Mouse (Mus musculus) MEL (cell line): Measurements from ENCODE around the gene F8. TPM values are rescaled to one million over a fixed set of nuclear protein-coding genes. Genes with fewer than 3 reads are reported as not detected.
"Not testable (repeated sequence)": the region's sequence is repeated elsewhere in the genome, so short reads cannot be mapped to it uniquely, and the experiment has no call there.

Experiments
- DNase-seq: peaks from one replicate; pipeline ENCODE4 v3.0.0; 2011; ENCODE audit warnings: low read depth, low spot score
- H3K27ac ChIP-seq: 2 replicates; pipeline ENCODE4 v1.5.1; 2012; ENCODE audit warnings: low read depth, mild to moderate bottlenecking, control low read depth, low read length, moderate library complexity; ENCODE audit not compliant: control insufficient read depth
- H3K27me3 ChIP-seq, 2 experiments: fragments of 150-350 bp in 1 of 2; sonication (generic) in 1 of 2; 2 replicates each; pipeline ENCODE4 v1.6.1; 2012; ENCODE audit warnings: low read length in 2 of 2, mild to moderate bottlenecking in 2 of 2, improper control_type of control experiment in 1 of 2, moderate library complexity in 1 of 2; ENCODE audit not compliant: insufficient read depth in 2 of 2, control insufficient read depth in 1 of 2
- H3K36me3 ChIP-seq, 2 experiments: 2 replicates each; pipeline ENCODE4 v1.6.1; 2012 to 2014; ENCODE audit warnings: low read length in 2 of 2, improper control_type of control experiment in 1 of 2, inconsistent platforms in 1 of 2, mild to moderate bottlenecking in 1 of 2; ENCODE audit not compliant: insufficient read depth in 2 of 2, control insufficient read depth in 1 of 2
- H3K4me1 ChIP-seq, 2 experiments: fragments of 150-350 bp in 1 of 2; sonication (generic) in 1 of 2; 2 replicates each; pipeline ENCODE4 v1.6.1; 2012; ENCODE audit warnings: low read length in 2 of 2, improper control_type of control experiment in 1 of 2, mild to moderate bottlenecking in 1 of 2; ENCODE audit not compliant: insufficient read depth in 2 of 2, control insufficient read depth in 1 of 2
- H3K4me3 ChIP-seq, 2 experiments: fragments of 150-350 bp in 1 of 2; sonication (generic) in 1 of 2; 2 replicates each; pipeline ENCODE4 v1.5.1; 2012; ENCODE audit warnings: low read depth in 2 of 2, low read length in 2 of 2, mild to moderate bottlenecking in 2 of 2, moderate library complexity in 2 of 2, control low read depth in 1 of 2, improper control_type of control experiment in 1 of 2; ENCODE audit not compliant: control insufficient read depth in 1 of 2, insufficient read depth in 1 of 2
- H3K79me2 ChIP-seq: 2 replicates; pipeline ENCODE4 v1.6.1; 2012; ENCODE audit warnings: mild to moderate bottlenecking, low read length, moderate library complexity; ENCODE audit not compliant: control insufficient read depth, poor library complexity, insufficient read depth
- H3K9ac ChIP-seq: 2 replicates; pipeline ENCODE4 v1.6.1; 2012; ENCODE audit warnings: low read depth, mild to moderate bottlenecking, control low read depth, low read length, moderate library complexity; ENCODE audit not compliant: control insufficient read depth, poor library complexity, severe bottlenecking
- H3K9me3 ChIP-seq: fragments of 150-350 bp; sonication (generic); replicated peaks from 2 replicates; pipeline ENCODE4 v1.6.1; 2012; ENCODE audit warnings: mild to moderate bottlenecking, low read length, improper control_type of control experiment, moderate library complexity; ENCODE audit not compliant: insufficient read depth
- BHLHE40 ChIP-seq: IDR thresholded peaks from 2 replicates; pipeline ENCODE4 v1.6.1; 2012; ENCODE audit warnings: low read depth, mild to moderate bottlenecking, inconsistent platforms, low read length, improper control_type of control experiment, borderline replicate concordance
- CHD1 ChIP-seq: IDR thresholded peaks from 2 replicates; pipeline ENCODE4 v1.6.1; 2012; ENCODE audit warnings: low read depth, mild to moderate bottlenecking, inconsistent platforms, low read length, improper control_type of control experiment
- CTCF ChIP-seq, 3 experiments: IDR thresholded peaks in 2 of 3; conservative IDR thresholded peaks in 1 of 3; 2 replicates each; pipeline ENCODE4 v1.5.1; 2011 to 2012; ENCODE audit warnings: low read length in 3 of 3, low read depth in 2 of 3, mild to moderate bottlenecking in 2 of 3, improper control_type of control experiment in 1 of 3, inconsistent platforms in 1 of 3, mixed read lengths in 1 of 3, moderate library complexity in 1 of 3; ENCODE audit not compliant: control insufficient read depth in 1 of 3, insufficient read depth in 1 of 3, poor library complexity in 1 of 3, severe bottlenecking in 1 of 3
- GABPA ChIP-seq: IDR thresholded peaks from 2 replicates; pipeline ENCODE4 v1.6.1; 2012; ENCODE audit warnings: low read depth, mild to moderate bottlenecking, inconsistent platforms, low read length, improper control_type of control experiment, moderate library complexity
- GATA1 ChIP-seq: IDR thresholded peaks from 2 replicates; pipeline ENCODE4 v1.6.1; 2011; ENCODE audit warnings: low read depth, low read length, improper control_type of control experiment
- JUND ChIP-seq: IDR thresholded peaks from 2 replicates; pipeline ENCODE4 v1.6.1; 2011; ENCODE audit warnings: low read depth, mild to moderate bottlenecking, improper control_type of control experiment, low read length
- MAZ ChIP-seq: IDR thresholded peaks from 2 replicates; pipeline ENCODE4 v1.6.1; 2012; ENCODE audit warnings: low read depth, mild to moderate bottlenecking, inconsistent platforms, low read length, improper control_type of control experiment
- MYB ChIP-seq: IDR thresholded peaks from 2 replicates; pipeline ENCODE4 v1.6.1; 2011; ENCODE audit warnings: mild to moderate bottlenecking, low read depth, low read length, improper control_type of control experiment
- MYC ChIP-seq: IDR thresholded peaks from 2 replicates; pipeline ENCODE4 v1.6.1; 2011; ENCODE audit warnings: low read depth, mild to moderate bottlenecking, low read length, improper control_type of control experiment, moderate library complexity
- NRF1 ChIP-seq: IDR thresholded peaks from 2 replicates; pipeline ENCODE4 v1.6.1; 2014; ENCODE audit warnings: low read depth, mild to moderate bottlenecking, inconsistent platforms, low read length, improper control_type of control experiment, moderate library complexity; ENCODE audit not compliant: poor library complexity, insufficient read depth, severe bottlenecking
- POLR2A ChIP-seq, 2 experiments: IDR thresholded peaks; 2 replicates each; pipeline ENCODE4 v1.6.1; 2011 to 2012; ENCODE audit warnings: low read length in 2 of 2, mild to moderate bottlenecking in 2 of 2, control low read depth in 1 of 2, improper control_type of control experiment in 1 of 2, low read depth in 1 of 2, moderate library complexity in 1 of 2; ENCODE audit not compliant: control insufficient read depth in 1 of 2, insufficient read depth in 1 of 2, poor library complexity in 1 of 2
- SIN3A ChIP-seq: IDR thresholded peaks from 2 replicates; pipeline ENCODE4 v1.6.1; 2012; ENCODE audit warnings: low read length, improper control_type of control experiment, inconsistent platforms
- SMC3 ChIP-seq: IDR thresholded peaks from 2 replicates; pipeline ENCODE4 v1.6.1; 2011; ENCODE audit warnings: low read depth, low read length, improper control_type of control experiment
- TAL1 ChIP-seq: IDR thresholded peaks from 2 replicates; pipeline ENCODE4 v1.6.1; 2012; ENCODE audit warnings: mild to moderate bottlenecking, inconsistent platforms, low read length, moderate library complexity, mixed read lengths
- TBP ChIP-seq: IDR thresholded peaks from 2 replicates; pipeline ENCODE4 v1.8.0; 2011; ENCODE audit warnings: low read depth, low read length, improper control_type of control experiment
- UBTF ChIP-seq: IDR thresholded peaks from 2 replicates; pipeline ENCODE4 v1.6.1; 2012; ENCODE audit warnings: low read depth, mild to moderate bottlenecking, inconsistent platforms, low read length, improper control_type of control experiment, moderate library complexity, borderline replicate concordance; ENCODE audit not compliant: insufficient read depth
- USF1 ChIP-seq: IDR thresholded peaks from 2 replicates; pipeline ENCODE4 v1.6.1; 2014; ENCODE audit warnings: low read depth, mild to moderate bottlenecking, inconsistent platforms, low read length, improper control_type of control experiment, moderate library complexity
- USF2 ChIP-seq, 2 experiments: IDR thresholded peaks; 2 replicates each; pipeline ENCODE4 v1.6.1; 2011 to 2012; ENCODE audit warnings: improper control_type of control experiment in 2 of 2, low read length in 2 of 2, borderline replicate concordance in 1 of 2, inconsistent platforms in 1 of 2, low read depth in 1 of 2, mild to moderate bottlenecking in 1 of 2; ENCODE audit not compliant: insufficient read depth in 1 of 2
- ZNF384 ChIP-seq: IDR thresholded peaks from 2 replicates; pipeline ENCODE4 v1.6.1; 2012; ENCODE audit warnings: low read depth, mild to moderate bottlenecking, inconsistent platforms, low read length, improper control_type of control experiment
- polyA plus RNA-seq, 2 experiments: library from polyadenylated mRNA; stranded (reverse) in 1 of 2; unstranded in 1 of 2; fragments of >175 nt in 1 of 2; fragments of >200 nt in 1 of 2; gene quantifications; 2 replicates each; pipeline versions ENCODE4 v1.2.1 to v1.2.4; 2012; ENCODE audit warnings: low replicate concordance in 2 of 2, low read depth in 1 of 2; ENCODE audit not compliant: insufficient read length in 2 of 2, insufficient read depth in 1 of 2, missing spikeins in 1 of 2
- total RNA-seq: library from RNA; depleted of rRNA; stranded (reverse); fragments of 300-350 nt; gene quantifications from 2 replicates; pipeline ENCODE4 v1.2.3, GENCODE M21; 2012

The F8 gene
- total and polyA plus RNA-seq, 3 experiments = 0.65 to 0.67 TPM; not detected in 1

DNA sequence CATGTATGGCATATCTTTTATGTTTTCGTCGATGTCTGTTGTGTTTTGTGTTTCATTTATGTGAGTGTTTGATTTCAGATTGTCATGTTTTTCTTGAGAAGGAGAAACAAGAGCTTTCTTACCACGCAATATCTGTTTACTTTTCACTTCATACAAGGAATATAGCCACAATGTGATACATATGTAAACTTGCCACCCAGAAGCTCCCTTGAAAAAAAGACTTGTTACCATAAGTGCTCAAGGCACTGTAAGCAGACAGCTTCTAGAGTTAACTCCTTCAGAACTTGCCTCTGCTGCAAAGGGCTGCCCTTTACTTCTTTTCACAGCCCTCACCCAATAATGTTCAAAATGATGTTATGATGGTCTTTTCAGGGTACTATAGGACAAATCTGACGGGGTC lies 234.0 kb downstream of the F8 start:
- no peak for TF ChIP-seq JUND
- no peak for TF ChIP-seq TAL1
- no peak for TF ChIP-seq POLR2A (IDR thresholded peaks at IDR 0.05; ENCODE audit: control insufficient read depth in 1 of 2, insufficient read depth in 1 of 2, low read depth in 1 of 2, low read length in 2 of 2, poor library complexity in 1 of 2)
- TF ChIP-seq CTCF (IDR thresholded peaks at IDR 0.05 in 2 of 3, conservative IDR thresholded peaks at IDR 0.05 in 1 of 3; ENCODE audit: control insufficient read depth in 1 of 3, insufficient read depth in 1 of 3, low read depth in 2 of 3, low read length in 3 of 3, poor library complexity in 1 of 3, severe bottlenecking in 1 of 3) = no peak
- no peak for TF ChIP-seq CHD1
- TF ChIP-seq SIN3A = no peak
- no peak for TF ChIP-seq USF1
- no peak for TF ChIP-seq MYC
- TF ChIP-seq UBTF = no peak
- TF ChIP-seq MAZ = no peak
- Histone ChIP-seq H3K79me2 (no peaks in the 10 kb centered on the region), H3K9ac (no peak overlapping the region), H3K36me3 (no peaks in the 10 kb centered on the region), H3K9me3 (no peaks in the 10 kb centered on the region), H3K4me1 (no peaks in the 10 kb centered on the region), H3K4me3 (no peak overlapping the region), H3K27me3 (no peaks in the 10 kb centered on the region), H3K27ac (no peak overlapping the region)
- DNase-seq = no peak

DNA sequence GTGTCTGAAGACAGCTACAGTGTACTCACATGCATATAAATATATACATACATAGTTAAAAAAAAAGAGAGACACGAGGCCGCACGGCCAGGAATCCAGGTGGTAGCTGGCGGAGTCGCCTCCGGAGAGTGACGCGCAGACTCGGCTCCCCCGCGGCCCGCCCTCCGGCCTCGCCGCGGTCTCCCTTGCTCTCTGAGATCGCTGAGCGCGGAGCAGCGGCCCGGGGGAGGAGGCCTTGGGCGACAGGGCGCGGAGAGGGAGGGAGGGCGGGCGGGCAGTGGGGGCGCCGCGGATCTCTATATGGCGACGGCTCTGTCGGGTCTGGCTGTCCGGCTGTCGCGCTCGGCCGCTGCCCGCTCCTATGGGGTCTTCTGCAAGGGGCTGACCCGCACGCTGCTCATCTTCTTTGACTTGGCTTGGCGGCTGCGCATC lies 239.3 kb downstream of the F8 start:
- H3K27ac ChIP-seq, H3K36me3 ChIP-seq, H3K4me3 ChIP-seq, H3K79me2 ChIP-seq, H3K4me1 ChIP-seq, H3K9ac ChIP-seq, H3K27me3 ChIP-seq, DNase-seq, H3K9me3 ChIP-seq: not testable (repeated sequence)

DNA sequence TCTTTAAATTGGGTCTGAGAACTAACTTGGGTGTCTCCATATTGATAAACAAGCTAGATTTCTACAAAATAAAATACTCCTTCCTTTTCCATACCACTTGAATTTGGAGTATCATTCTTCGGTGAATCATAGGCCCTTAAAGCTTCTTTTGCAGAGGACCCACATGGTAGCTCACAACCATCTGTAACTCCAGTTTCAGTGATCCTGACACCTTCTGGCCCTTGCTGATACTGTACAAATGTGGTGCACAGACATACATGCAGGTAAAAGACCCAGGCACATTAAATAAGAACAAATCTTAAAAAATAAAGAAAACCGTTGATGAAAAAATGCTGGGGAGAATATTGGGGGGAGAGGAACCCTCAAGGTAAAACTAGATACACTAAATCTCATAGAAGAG lies 244.2 kb downstream of the F8 start:
- no peaks in the 10 kb centered on the region for H3K27me3 ChIP-seq
- H3K36me3 ChIP-seq = peaks cover 0 to 5% of the 10 kb centered on the region in 2 experiments; a peak in 2 of 4 replicates
- H3K27ac ChIP-seq = no peak overlapping the region
- TF ChIP-seq SMC3 (no peak), TBP (no peak), ZNF384 (no peak), USF2 (IDR thresholded peaks at IDR 0.05; ENCODE audit: borderline replicate concordance in 1 of 2, insufficient read depth in 1 of 2, low read depth in 1 of 2, low read length in 2 of 2) (no peak), POLR2A (IDR thresholded peaks at IDR 0.05; ENCODE audit: control insufficient read depth in 1 of 2, insufficient read depth in 1 of 2, low read depth in 1 of 2, low read length in 2 of 2, poor library complexity in 1 of 2) (no peak), BHLHE40 (no peak), CTCF (IDR thresholded peaks at IDR 0.05 in 2 of 3, conservative IDR thresholded peaks at IDR 0.05 in 1 of 3; ENCODE audit: control insufficient read depth in 1 of 3, insufficient read depth in 1 of 3, low read depth in 2 of 3, low read length in 3 of 3, poor library complexity in 1 of 3, severe bottlenecking in 1 of 3) (no peak), UBTF (no peak), GABPA (no peak), NRF1 (no peak), GATA1 (no peak), MYB (no peak), JUND (no peak)
- H3K9ac ChIP-seq = no peak overlapping the region
- DNase-seq = no peak
- no peaks in the 10 kb centered on the region; a peak in 1 of 4 replicates for H3K4me1 ChIP-seq
- H3K4me3 ChIP-seq = no peak overlapping the region
- H3K79me2 ChIP-seq = no peaks in the 10 kb centered on the region
- no peaks in the 10 kb centered on the region for H3K9me3 ChIP-seq
